Mouse (Mus musculus): ENCODE data around the gene Polr2b. TPM values are rescaled to one million over a fixed set of nuclear protein-coding genes. Genes with fewer than 3 reads are reported as not detected.
A peak's percentile ranks its signal among the peaks of the same experiment; 100 is the strongest.

The Polr2b gene
- polyA plus RNA-seq, 1 experiment, result 35.9 TPM

- H3K27ac ChIP-seq (ENCODE audit: insufficient read depth, low read depth, low read length), result no peak overlapping the region
- peaks cover 16% of the 10 kb centered on the region for H3K4me1 ChIP-seq (ENCODE audit: control insufficient read depth, insufficient read depth, low read length)
- TF ChIP-seq CTCF (IDR thresholded peaks at IDR 0.05; ENCODE audit: low read depth, low read length), result peak; percentile 37; the same call in 1 of the 2 replicates
- TF ChIP-seq POLR2A (IDR thresholded peaks at IDR 0.05; ENCODE audit: borderline replicate concordance, low read depth, low read length), result no peak
- H3K4me3 ChIP-seq (ENCODE audit: insufficient read depth, low read length), result no peak overlapping the region
Measured at GRCm38 (mm10) chr5:77269399-77269798, 40.5 kb upstream of the Polr2b start.

- TF ChIP-seq CTCF (IDR thresholded peaks at IDR 0.05; ENCODE audit: low read depth, low read length) (no peak), POLR2A (IDR thresholded peaks at IDR 0.05; ENCODE audit: borderline replicate concordance, low read depth, low read length) (no peak)
- Histone ChIP-seq H3K4me3 (ENCODE audit: insufficient read depth, low read length) (no peak overlapping the region), H3K4me1 (ENCODE audit: control insufficient read depth, insufficient read depth, low read length) (peaks cover 9% of the 10 kb centered on the region), H3K27ac (ENCODE audit: insufficient read depth, low read depth, low read length) (no peak overlapping the region)
Measured at GRCm38 (mm10) chr5:77273151-77273550, 36.8 kb upstream of the Polr2b start.

DNA sequence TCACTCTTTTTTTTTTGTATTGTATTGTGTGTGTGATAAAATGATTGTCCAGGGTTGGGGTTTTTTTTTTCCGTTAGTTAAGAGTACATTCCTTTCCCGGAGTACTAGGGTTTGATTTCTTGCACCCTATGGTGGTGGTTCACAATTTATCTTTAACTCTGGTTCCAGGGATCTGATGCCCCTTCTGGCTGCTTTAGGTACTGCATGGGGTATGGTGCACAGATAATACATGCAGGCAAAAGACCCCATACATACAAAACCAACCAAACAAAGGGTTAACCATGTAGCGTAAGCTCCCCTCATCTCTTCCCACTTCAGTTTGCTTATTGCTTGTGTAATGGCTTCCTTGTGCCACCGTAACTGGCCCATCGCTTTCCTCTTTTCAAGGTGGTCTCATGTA, 34.0 kb upstream of the Polr2b start:
- Histone ChIP-seq H3K27ac (ENCODE audit: insufficient read depth, low read depth, low read length) (no peak overlapping the region), H3K4me3 (ENCODE audit: insufficient read depth, low read length) (no peak overlapping the region), H3K4me1 (ENCODE audit: control insufficient read depth, insufficient read depth, low read length) (peaks cover 7% of the 10 kb centered on the region)
- TF ChIP-seq CTCF (IDR thresholded peaks at IDR 0.05; ENCODE audit: low read depth, low read length) (no peak), POLR2A (IDR thresholded peaks at IDR 0.05; ENCODE audit: borderline replicate concordance, low read depth, low read length) (no peak)

DNA sequence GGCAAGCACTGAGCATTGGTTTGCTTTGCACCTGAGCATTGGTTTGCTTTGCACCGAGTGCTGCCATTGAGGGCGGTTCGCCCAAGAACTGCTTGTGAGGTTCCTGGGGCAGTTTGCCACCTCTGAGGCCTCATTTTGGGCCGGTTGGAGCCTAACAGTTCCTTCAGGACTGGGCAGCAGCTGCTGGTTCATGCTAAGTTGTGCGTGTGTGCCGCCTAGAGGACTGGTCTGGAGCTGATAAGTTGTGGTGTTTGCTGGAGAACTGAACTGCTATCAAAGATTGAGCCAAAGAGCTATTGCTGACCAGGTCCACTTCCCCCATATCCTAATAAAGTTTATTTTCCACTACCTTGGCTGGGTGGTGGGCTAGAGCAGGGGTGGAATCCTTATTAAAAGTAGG, 32.7 kb upstream of the Polr2b start:
- Histone ChIP-seq H3K27ac (ENCODE audit: insufficient read depth, low read depth, low read length) (no peak overlapping the region), H3K4me1 (ENCODE audit: control insufficient read depth, insufficient read depth, low read length) (peaks cover 7% of the 10 kb centered on the region), H3K4me3 (ENCODE audit: insufficient read depth, low read length) (no peak overlapping the region)
- no peak for TF ChIP-seq POLR2A (IDR thresholded peaks at IDR 0.05; ENCODE audit: borderline replicate concordance, low read depth, low read length)
- TF ChIP-seq CTCF (IDR thresholded peaks at IDR 0.05; ENCODE audit: low read depth, low read length), result no peak

DNA sequence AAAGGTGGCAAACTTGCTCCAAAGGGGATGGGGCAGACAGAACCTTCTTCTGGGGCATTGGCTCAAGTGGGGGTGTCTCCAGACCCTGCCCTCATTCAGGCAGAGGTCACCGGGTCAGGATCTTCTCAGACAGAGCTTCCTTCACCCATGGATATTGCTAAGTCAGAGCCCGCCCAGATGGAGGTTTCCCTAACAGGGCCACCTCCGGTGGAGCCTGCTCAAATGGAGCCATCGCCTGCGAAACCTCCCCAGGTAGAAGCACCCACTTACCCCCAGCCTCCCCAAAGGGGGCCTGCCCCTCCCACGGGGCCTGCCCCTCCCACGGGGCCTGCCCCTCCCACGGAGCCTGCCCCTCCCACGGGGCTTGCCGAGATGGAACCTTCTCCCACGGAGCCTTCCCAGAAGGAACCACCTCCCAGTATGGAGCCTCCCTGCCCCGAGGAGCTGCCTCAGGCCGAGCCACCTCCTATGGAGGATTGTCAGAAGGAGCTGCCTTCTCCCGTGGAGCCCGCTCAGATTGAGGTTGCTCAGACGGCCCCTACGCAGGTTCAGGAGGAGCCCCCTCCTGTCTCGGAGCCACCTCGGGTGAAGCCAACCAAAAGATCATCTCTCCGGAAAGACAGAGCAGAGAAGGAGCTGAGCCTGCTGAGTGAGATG, 28.3 kb upstream of the Polr2b start:
- Histone ChIP-seq H3K4me3 (ENCODE audit: insufficient read depth, low read length) (no peak overlapping the region), H3K4me1 (ENCODE audit: control insufficient read depth, insufficient read depth, low read length) (peaks cover 6% of the 10 kb centered on the region), H3K27ac (ENCODE audit: insufficient read depth, low read depth, low read length) (no peak overlapping the region)
- TF ChIP-seq CTCF (IDR thresholded peaks at IDR 0.05; ENCODE audit: low read depth, low read length), result no peak
- TF ChIP-seq POLR2A (IDR thresholded peaks at IDR 0.05; ENCODE audit: borderline replicate concordance, low read depth, low read length), result no peak

GRCm38 (mm10) chr5:77282242-77282641, 27.7 kb upstream of the Polr2b start:
- Histone ChIP-seq H3K4me3 (ENCODE audit: insufficient read depth, low read length) (no peak overlapping the region), H3K27ac (ENCODE audit: insufficient read depth, low read depth, low read length) (no peak overlapping the region), H3K4me1 (ENCODE audit: control insufficient read depth, insufficient read depth, low read length) (peaks cover 11% of the 10 kb centered on the region)
- TF ChIP-seq CTCF (IDR thresholded peaks at IDR 0.05; ENCODE audit: low read depth, low read length), result no peak
- no peak for TF ChIP-seq POLR2A (IDR thresholded peaks at IDR 0.05; ENCODE audit: borderline replicate concordance, low read depth, low read length)

GRCm38 (mm10) chr5:77285685-77286084, 24.3 kb upstream of the Polr2b start:
- no peak overlapping the region for H3K27ac ChIP-seq (ENCODE audit: insufficient read depth, low read depth, low read length)
- peaks cover 27% of the 10 kb centered on the region for H3K4me1 ChIP-seq (ENCODE audit: control insufficient read depth, insufficient read depth, low read length)
- no peak for TF ChIP-seq CTCF (IDR thresholded peaks at IDR 0.05; ENCODE audit: low read depth, low read length)
- no peak for TF ChIP-seq POLR2A (IDR thresholded peaks at IDR 0.05; ENCODE audit: borderline replicate concordance, low read depth, low read length)
- no peak overlapping the region for H3K4me3 ChIP-seq (ENCODE audit: insufficient read depth, low read length)

- TF ChIP-seq CTCF (IDR thresholded peaks at IDR 0.05; ENCODE audit: low read depth, low read length), result no peak
- no peak for TF ChIP-seq POLR2A (IDR thresholded peaks at IDR 0.05; ENCODE audit: borderline replicate concordance, low read depth, low read length)
- peaks cover 27% of the 10 kb centered on the region for H3K4me1 ChIP-seq (ENCODE audit: control insufficient read depth, insufficient read depth, low read length)
- peak overlapping the region; percentile 60 for H3K27ac ChIP-seq (ENCODE audit: insufficient read depth, low read depth, low read length)
- H3K4me3 ChIP-seq (ENCODE audit: insufficient read depth, low read length), result no peak overlapping the region
Measured at GRCm38 (mm10) chr5:77286904-77287303, 23.0 kb upstream of the Polr2b start.

DNA sequence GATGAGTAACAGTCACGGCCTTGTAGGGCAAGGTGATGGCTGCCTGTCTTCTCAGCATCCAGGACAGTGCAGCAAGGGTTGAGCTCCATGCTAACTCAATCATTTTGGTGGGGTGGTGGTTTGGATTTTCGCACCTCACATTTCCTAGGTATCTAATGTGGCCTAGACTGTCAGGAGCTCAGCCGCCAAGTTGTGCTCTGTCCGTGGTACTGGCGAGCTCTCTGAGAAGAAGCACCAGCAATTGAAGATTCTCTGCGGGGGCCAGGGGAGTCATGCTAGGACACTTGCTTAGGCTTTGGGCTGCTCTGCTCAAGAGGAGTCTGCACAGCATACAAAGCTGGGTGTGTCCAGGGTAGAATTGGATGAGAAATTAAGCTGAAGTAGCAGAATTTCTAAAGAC, 22.0 kb upstream of the Polr2b start:
- no peak overlapping the region for H3K4me3 ChIP-seq (ENCODE audit: insufficient read depth, low read length)
- peaks cover 30% of the 10 kb centered on the region for H3K4me1 ChIP-seq (ENCODE audit: control insufficient read depth, insufficient read depth, low read length)
- TF ChIP-seq CTCF (IDR thresholded peaks at IDR 0.05; ENCODE audit: low read depth, low read length) (no peak), POLR2A (IDR thresholded peaks at IDR 0.05; ENCODE audit: borderline replicate concordance, low read depth, low read length) (no peak)
- H3K27ac ChIP-seq (ENCODE audit: insufficient read depth, low read depth, low read length), result no peak overlapping the region

GRCm38 (mm10) chr5:77289686-77290085, 20.3 kb upstream of the Polr2b start:
- no peak for TF ChIP-seq CTCF (IDR thresholded peaks at IDR 0.05; ENCODE audit: low read depth, low read length)
- no peak for TF ChIP-seq POLR2A (IDR thresholded peaks at IDR 0.05; ENCODE audit: borderline replicate concordance, low read depth, low read length)
- no peak overlapping the region for H3K4me3 ChIP-seq (ENCODE audit: insufficient read depth, low read length)
- no peak overlapping the region for H3K27ac ChIP-seq (ENCODE audit: insufficient read depth, low read depth, low read length)
- peaks cover 46% of the 10 kb centered on the region for H3K4me1 ChIP-seq (ENCODE audit: control insufficient read depth, insufficient read depth, low read length)

All from bone marrow macrophage, adult 2 months (primary cell).